ENCODE assay signal across 8 mouse cellular contexts in genomic region chr1:87852892-87853600, GRCm38 (mm10). TPM values are rescaled to one million over a fixed set of nuclear protein-coding genes. Genes with fewer than 3 reads are reported as not detected.
DNase-seq lines count a peak whose midpoint lies in the region; ATAC-seq and TF ChIP-seq lines count a peak whose summit lies in the region.

TSS of gene Dgkd (plus strand) at chr1:87853287.

- peak; percentile 86 for DNase-seq in A20 (ENCODE audit: low read depth, low spot score)
- DNase-seq in adrenal gland, postnatal 25 days: peak; percentile 85
- peak; percentile 92 for DNase-seq in embryonic facial prominence, embryonic 10.5 days (ENCODE audit: low spot score)
- DNase-seq in heart, adult 18-20 months: peak; percentile 68 to 78
- peak; percentile 80 for DNase-seq in kidney, adult 18-20 months
- peak; percentile 87 for DNase-seq in limb, embryonic 14.5 days (ENCODE audit: low spot score)
- DNase-seq in spleen, adult 2 months (ENCODE audit: low read depth in 1 of 2, low spot score in 2 of 2): peak; percentile 60 to 70

- no peaks in the 10 kb centered on the region for H3K27me3 ChIP-seq in embryonic facial prominence, embryonic 10.5 days (replicated peaks; ENCODE audit: low read depth, poor library complexity, severe bottlenecking)
- no peaks in the 10 kb centered on the region for H3K27me3 ChIP-seq in limb, embryonic 14.5 days (ENCODE audit: control insufficient read depth, insufficient read depth, low read length)
- no peaks in the 10 kb centered on the region for H3K27me3 ChIP-seq in midbrain, embryonic 15.5 days (replicated peaks)
- H3K27me3 ChIP-seq in spleen, adult 2 months (ENCODE audit: control insufficient read depth, insufficient read depth, low read length): no peaks in the 10 kb centered on the region

- peak within 1 kb of the TSS; percentile 91 for H3K4me3 ChIP-seq in embryonic facial prominence, embryonic 10.5 days
- peak within 1 kb of the TSS; percentile 92 for H3K4me3 ChIP-seq in limb, embryonic 14.5 days (replicated peaks; ENCODE audit: low read length)
- peak within 1 kb of the TSS; percentile 82 for H3K4me3 ChIP-seq in midbrain, embryonic 15.5 days
- peak within 1 kb of the TSS; percentile 92 for H3K4me3 ChIP-seq in spleen, adult 2 months (ENCODE audit: extremely low read depth, insufficient read depth, insufficient read length)

- peak within 1 kb of the TSS; percentile 93 for H3K27ac ChIP-seq in embryonic facial prominence, embryonic 10.5 days (replicated peaks)
- H3K27ac ChIP-seq in limb, embryonic 14.5 days (replicated peaks; ENCODE audit: low read depth, low read length): peak within 1 kb of the TSS; percentile 74
- peak within 1 kb of the TSS; percentile 79 for H3K27ac ChIP-seq in midbrain, embryonic 15.5 days
- peak within 1 kb of the TSS; percentile 93 for H3K27ac ChIP-seq in spleen, adult 2 months (ENCODE audit: insufficient read depth, low read length)

- H3K4me2 ChIP-seq in limb, embryonic 14.5 days (replicated peaks; ENCODE audit: low read depth, low read length, severe bottlenecking): peak within 1 kb of the TSS; percentile 97
- H3K4me2 ChIP-seq in midbrain, embryonic 15.5 days: peak within 1 kb of the TSS; percentile 88

- 0 out of 2 replicates have a peak, but pooled peaks have one; percentile 51 for TF ChIP-seq POLR2A in limb, embryonic 14.5 days (IDR thresholded peaks at IDR 0.05; ENCODE audit: borderline replicate concordance, extremely low read depth, insufficient read depth, insufficient read length)
- TF ChIP-seq POLR2A in spleen, adult 2 months (IDR thresholded peaks at IDR 0.05; ENCODE audit: low read depth, low read length): peak; percentile 71

- peak; percentile 96 for ATAC-seq in limb, embryonic 14.5 days (ENCODE audit: low FRiP score, low read depth)
- ATAC-seq in midbrain, embryonic 15.5 days (replicated peaks): peak; percentile 92

- H3K4me1 ChIP-seq in embryonic facial prominence, embryonic 10.5 days: peaks cover 44% of the 10 kb centered on the region
- peaks cover 26% of the 10 kb centered on the region for H3K4me1 ChIP-seq in limb, embryonic 14.5 days (ENCODE audit: control insufficient read depth, insufficient read depth, low read length)
- peaks cover 22% of the 10 kb centered on the region for H3K4me1 ChIP-seq in midbrain, embryonic 15.5 days
- peaks cover 32% of the 10 kb centered on the region for H3K4me1 ChIP-seq in spleen, adult 2 months (ENCODE audit: control insufficient read depth, insufficient read depth, insufficient read length)

- TF ChIP-seq CTCF in spleen, adult 2 months (IDR thresholded peaks at IDR 0.05; ENCODE audit: extremely low read depth, insufficient read depth, insufficient read length, insufficient replicate concordance): no peak

- H3K9me3 ChIP-seq in embryonic facial prominence, embryonic 10.5 days: no peaks in the 10 kb centered on the region
- no peaks in the 10 kb centered on the region for H3K9me3 ChIP-seq in limb, embryonic 14.5 days (ENCODE audit: control insufficient read depth, low read length)
- H3K9me3 ChIP-seq in midbrain, embryonic 15.5 days: no peaks in the 10 kb centered on the region

- WGBS in embryonic facial prominence, embryonic 10.5 days: under 1% methylated on average over 72 of the region's 74 CpGs
- WGBS in limb, embryonic 14.5 days: 1% methylated on average over 24 of the region's 74 CpGs
- WGBS in midbrain, embryonic 15.5 days: 1% methylated on average over 46 of the region's 74 CpGs
- WGBS in spleen, adult 2 months: 1% methylated on average over 59 of the region's 74 CpGs

- H3K9ac ChIP-seq in limb, embryonic 14.5 days (ENCODE audit: low read depth, low read length, severe bottlenecking): peak within 1 kb of the TSS; percentile 93
- H3K9ac ChIP-seq in midbrain, embryonic 15.5 days: peak within 1 kb of the TSS; percentile 81

- H3K36me3 ChIP-seq in embryonic facial prominence, embryonic 10.5 days (replicated peaks): 0 out of 2 replicates have a peak, but pooled peaks cover 4% of the 10 kb centered on the region
- no peaks in the 10 kb centered on the region for H3K36me3 ChIP-seq in limb, embryonic 14.5 days (ENCODE audit: control insufficient read depth, insufficient read depth, low read length)
- no peaks in the 10 kb centered on the region for H3K36me3 ChIP-seq in midbrain, embryonic 15.5 days (replicated peaks)
- no peaks in the 10 kb centered on the region for H3K36me3 ChIP-seq in spleen, adult 2 months (ENCODE audit: control insufficient read depth, insufficient read depth, low read length)

RNA-seq across cellular contexts. Expression of gene Dgkd, which starts in this region (rescaled TPM):
- total RNA-seq in adrenal gland, postnatal 25 days (2021): 54.7 and 62.5 TPM in 2 replicates
- polyA plus RNA-seq in embryonic facial prominence, embryonic 10.5 days (2016; fragmentation: Nextera tagmentation; extraction: Ambion mirVana): 39.3 and 41.3 TPM in 2 replicates
- 10 to 100 TPM; 35.1 to 46.8 TPM for total RNA-seq in heart, adult 18-20 months (2021)
- polyA plus RNA-seq in limb, embryonic 14.5 days (2012; rRNA removed): 35.5 and 38.7 TPM in 2 replicates
- polyA plus RNA-seq in limb, embryonic 14.5 days (2014; fragmentation: Nextera tagmentation; extraction: Ambion mirVana): 26.7 and 30.2 TPM in 2 replicates
- 49.6 and 52.8 TPM in 2 replicates for polyA plus RNA-seq in midbrain, embryonic 15.5 days (2015; fragmentation: Nextera tagmentation; extraction: Ambion mirVana)
- polyA plus RNA-seq in spleen, adult 2 months (2012; rRNA removed): 62.4 and 69.4 TPM in 2 replicates

Comparison
In these comparisons a context has a peak if more than half of its experiments do, and no peak if none do; other contexts are left out.
1. Peak in every context shown above with its lines: DNase-seq, ATAC-seq, H3K4me3 ChIP-seq and H3K27ac ChIP-seq.